Mouse (Mus musculus): Measurements from ENCODE around the gene Phactr1.

DNA sequence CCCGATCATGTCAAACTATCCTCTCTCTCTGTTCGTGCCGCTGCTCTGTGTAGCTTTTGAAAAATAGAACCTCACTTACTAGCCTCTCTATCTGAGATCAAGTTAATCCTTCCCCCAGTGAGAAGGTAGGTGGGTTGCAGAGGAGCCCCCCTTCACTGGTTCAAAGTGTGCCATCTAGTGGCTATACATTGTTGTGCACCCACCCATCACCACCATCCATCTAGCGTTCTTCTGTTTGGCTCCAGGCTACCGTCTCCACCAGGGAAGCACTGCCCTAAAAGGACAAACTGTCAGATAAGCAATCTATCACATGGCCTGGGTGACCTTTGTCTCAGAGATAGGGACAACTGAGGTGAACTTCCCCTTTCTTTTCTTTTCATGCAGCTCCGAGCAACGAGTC, 413.9 kb downstream of the Phactr1 start:
- TF ChIP-seq TAL1 (IDR thresholded peaks at IDR 0.05; ENCODE audit: low read length): no peak
- TF ChIP-seq GATA1 (IDR thresholded peaks at IDR 0.05; ENCODE audit: low read length): no peak

All from erythroblast, embryonic 14.5 days (primary cell).